Mouse (Mus musculus): Measurements from ENCODE around the gene Ptges3l.

DNA sequence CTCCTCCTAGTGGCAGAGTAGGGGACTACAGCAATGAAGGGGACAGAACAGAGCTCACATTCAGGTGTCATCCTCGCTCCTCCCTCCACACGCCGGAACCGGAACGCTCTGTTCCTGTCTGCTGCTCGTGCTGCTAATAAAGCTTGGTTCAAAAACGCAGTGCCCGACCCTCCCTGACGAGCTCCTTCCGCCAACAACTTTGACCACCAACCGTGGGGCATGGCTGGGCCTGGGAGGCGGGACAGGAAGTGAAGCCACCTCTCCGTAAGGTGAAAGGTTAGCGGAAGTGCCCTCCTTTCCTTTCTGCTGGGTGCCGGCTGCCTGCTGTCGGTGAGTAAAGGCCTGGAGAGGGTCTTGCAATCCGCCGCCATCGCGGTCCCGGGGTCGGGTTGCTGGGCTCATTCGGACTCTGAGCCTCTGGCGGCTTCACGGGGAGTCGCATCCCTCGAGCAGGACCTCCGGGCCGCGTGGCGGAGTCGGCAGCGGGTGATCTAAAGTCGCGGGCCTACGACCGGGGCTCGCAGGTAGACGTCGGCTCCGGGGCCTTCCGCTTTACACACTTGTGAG lies 17.1 kb upstream of the Ptges3l start, which contains the start of gene Rpl27:
- TF ChIP-seq CTCF (IDR thresholded peaks at IDR 0.05; ENCODE audit: low read depth), result peak; percentile 89
- peak; percentile 85 for TF ChIP-seq EP300 (optimal IDR thresholded peaks at IDR 0.05)
